Mouse (Mus musculus): ENCODE results near the gene Tmem183a. TPM values are rescaled to one million over a fixed set of nuclear protein-coding genes. Genes with fewer than 3 reads are reported as not detected.

Tmem183a gene
- polyA plus RNA-seq, 1 experiment = 98.5 TPM

- no peak for DNase-seq
- H3K27ac ChIP-seq (ENCODE audit: control insufficient read depth, insufficient read depth, low read length) = no peak overlapping the region
- TF ChIP-seq CTCF (IDR thresholded peaks at IDR 0.05; ENCODE audit: borderline replicate concordance, control insufficient read depth, extremely low read depth, insufficient read depth, low read length, poor library complexity) = no peak
- TF ChIP-seq POLR2A (IDR thresholded peaks at IDR 0.05; ENCODE audit: control insufficient read depth, extremely low read depth, insufficient read depth, low read length, poor library complexity) = no peak
- no peak overlapping the region for H3K4me3 ChIP-seq (ENCODE audit: control insufficient read depth, insufficient read depth, low read length)
- no peaks in the 10 kb centered on the region for H3K36me3 ChIP-seq (ENCODE audit: control insufficient read depth, insufficient read depth, low read length)
- WGBS = 76% methylated on average over 5 of the region's 5 CpGs
- H3K27me3 ChIP-seq (ENCODE audit: control insufficient read depth, insufficient read depth, low read length) = no peaks in the 10 kb centered on the region
- H3K4me1 ChIP-seq (replicated peaks; ENCODE audit: control insufficient read depth, insufficient read depth, low read length) = 0 out of 2 replicates have a peak, but pooled peaks cover 2% of the 10 kb centered on the region
Measured at GRCm38 (mm10) chr1:134315181-134315580, 46.6 kb downstream of the Tmem183a start.

GRCm38 (mm10) chr1:134311760-134312159, 50.0 kb downstream of the Tmem183a start:
- Histone ChIP-seq H3K4me1 (replicated peaks; ENCODE audit: control insufficient read depth, insufficient read depth, low read length) (peaks cover 3% of the 10 kb centered on the region), H3K27ac (ENCODE audit: control insufficient read depth, insufficient read depth, low read length) (no peak overlapping the region), H3K4me3 (ENCODE audit: control insufficient read depth, insufficient read depth, low read length) (no peak overlapping the region), H3K27me3 (ENCODE audit: control insufficient read depth, insufficient read depth, low read length) (no peaks in the 10 kb centered on the region), H3K36me3 (ENCODE audit: control insufficient read depth, insufficient read depth, low read length) (no peaks in the 10 kb centered on the region)
- DNase-seq = no peak
- 92% methylated on average over 7 of the region's 7 CpGs for WGBS
- no peak for TF ChIP-seq CTCF (IDR thresholded peaks at IDR 0.05; ENCODE audit: borderline replicate concordance, control insufficient read depth, extremely low read depth, insufficient read depth, low read length, poor library complexity)
- TF ChIP-seq POLR2A (IDR thresholded peaks at IDR 0.05; ENCODE audit: control insufficient read depth, extremely low read depth, insufficient read depth, low read length, poor library complexity) = no peak

- Histone ChIP-seq H3K27me3 (ENCODE audit: control insufficient read depth, insufficient read depth, low read length) (no peaks in the 10 kb centered on the region), H3K4me1 (replicated peaks; ENCODE audit: control insufficient read depth, insufficient read depth, low read length) (peaks cover 3% of the 10 kb centered on the region), H3K36me3 (ENCODE audit: control insufficient read depth, insufficient read depth, low read length) (no peaks in the 10 kb centered on the region), H3K27ac (ENCODE audit: control insufficient read depth, insufficient read depth, low read length) (no peak overlapping the region), H3K4me3 (ENCODE audit: control insufficient read depth, insufficient read depth, low read length) (no peak overlapping the region)
- no peak for DNase-seq
- no peak for TF ChIP-seq CTCF (IDR thresholded peaks at IDR 0.05; ENCODE audit: borderline replicate concordance, control insufficient read depth, extremely low read depth, insufficient read depth, low read length, poor library complexity)
- no peak for TF ChIP-seq POLR2A (IDR thresholded peaks at IDR 0.05; ENCODE audit: control insufficient read depth, extremely low read depth, insufficient read depth, low read length, poor library complexity)
- 99% methylated on average over 3 of the region's 3 CpGs for WGBS
Measured at GRCm38 (mm10) chr1:134310729-134311128, 51.0 kb downstream of the Tmem183a start.

GRCm38 (mm10) chr1:134310291-134310690, 51.5 kb downstream of the Tmem183a start:
- Histone ChIP-seq H3K4me1 (replicated peaks; ENCODE audit: control insufficient read depth, insufficient read depth, low read length) (peaks cover 3% of the 10 kb centered on the region), H3K27me3 (ENCODE audit: control insufficient read depth, insufficient read depth, low read length) (no peaks in the 10 kb centered on the region), H3K36me3 (ENCODE audit: control insufficient read depth, insufficient read depth, low read length) (no peaks in the 10 kb centered on the region), H3K4me3 (ENCODE audit: control insufficient read depth, insufficient read depth, low read length) (no peak overlapping the region), H3K27ac (ENCODE audit: control insufficient read depth, insufficient read depth, low read length) (no peak overlapping the region)
- 96% methylated on average over 2 of the region's 2 CpGs for WGBS
- no peak for DNase-seq
- no peak for TF ChIP-seq CTCF (IDR thresholded peaks at IDR 0.05; ENCODE audit: borderline replicate concordance, control insufficient read depth, extremely low read depth, insufficient read depth, low read length, poor library complexity)

GRCm38 (mm10) chr1:134307409-134307808, 54.4 kb downstream of the Tmem183a start:
- TF ChIP-seq CTCF (IDR thresholded peaks at IDR 0.05; ENCODE audit: borderline replicate concordance, control insufficient read depth, extremely low read depth, insufficient read depth, low read length, poor library complexity) = no peak
- no peak for TF ChIP-seq POLR2A (IDR thresholded peaks at IDR 0.05; ENCODE audit: control insufficient read depth, extremely low read depth, insufficient read depth, low read length, poor library complexity)
- Histone ChIP-seq H3K4me3 (ENCODE audit: control insufficient read depth, insufficient read depth, low read length) (no peak overlapping the region), H3K27me3 (ENCODE audit: control insufficient read depth, insufficient read depth, low read length) (no peaks in the 10 kb centered on the region), H3K4me1 (replicated peaks; ENCODE audit: control insufficient read depth, insufficient read depth, low read length) (peaks cover 9% of the 10 kb centered on the region), H3K27ac (ENCODE audit: control insufficient read depth, insufficient read depth, low read length) (no peak overlapping the region), H3K36me3 (ENCODE audit: control insufficient read depth, insufficient read depth, low read length) (no peaks in the 10 kb centered on the region)
- DNase-seq = no peak
- WGBS = 38% methylated on average over 10 of the region's 10 CpGs

- no peak overlapping the region for H3K27ac ChIP-seq (ENCODE audit: control insufficient read depth, insufficient read depth, low read length)
- no peak for TF ChIP-seq CTCF (IDR thresholded peaks at IDR 0.05; ENCODE audit: borderline replicate concordance, control insufficient read depth, extremely low read depth, insufficient read depth, low read length, poor library complexity)
- no peak for TF ChIP-seq POLR2A (IDR thresholded peaks at IDR 0.05; ENCODE audit: control insufficient read depth, extremely low read depth, insufficient read depth, low read length, poor library complexity)
Measured at GRCm38 (mm10) chr1:134304940-134305339, 56.8 kb downstream of the Tmem183a start.

More at GRCm38 (mm10) chr1:134304940-134305339, 56.8 kb downstream of the Tmem183a start:
- H3K36me3 ChIP-seq (ENCODE audit: control insufficient read depth, insufficient read depth, low read length) = no peaks in the 10 kb centered on the region
- H3K27me3 ChIP-seq (ENCODE audit: control insufficient read depth, insufficient read depth, low read length) = no peaks in the 10 kb centered on the region; the same call in 1 of the 2 replicates
- peaks cover 11% of the 10 kb centered on the region for H3K4me1 ChIP-seq (replicated peaks; ENCODE audit: control insufficient read depth, insufficient read depth, low read length)
- 95% methylated on average over 9 of the region's 9 CpGs for WGBS
- no peak overlapping the region for H3K4me3 ChIP-seq (ENCODE audit: control insufficient read depth, insufficient read depth, low read length)
- DNase-seq = no peak
